Mouse (Mus musculus) adrenal gland, postnatal 14 days (tissue): ENCODE data around the gene Soat2. TPM values are rescaled to one million over a fixed set of nuclear protein-coding genes. Genes with fewer than 3 reads are reported as not detected.
A peak's percentile ranks its signal among the peaks of the same experiment; 100 is the strongest.
"Not testable (repeated sequence)": the region's sequence is repeated elsewhere in the genome, so short reads cannot be mapped to it uniquely, and the experiment has no call there.

Source experiments
- DNase-seq: peaks from one replicate; pipeline ENCODE4 v3.0.0; 2021; ENCODE audit warnings: mixed read lengths
- total RNA-seq: library from RNA; stranded (reverse); gene quantifications from 2 replicates; pipeline ENCODE4 v1.2.3, GENCODE M21; 2021

The Soat2 gene
- total RNA-seq, 1 experiment from 2014 or later: 4.7 TPM

DNA sequence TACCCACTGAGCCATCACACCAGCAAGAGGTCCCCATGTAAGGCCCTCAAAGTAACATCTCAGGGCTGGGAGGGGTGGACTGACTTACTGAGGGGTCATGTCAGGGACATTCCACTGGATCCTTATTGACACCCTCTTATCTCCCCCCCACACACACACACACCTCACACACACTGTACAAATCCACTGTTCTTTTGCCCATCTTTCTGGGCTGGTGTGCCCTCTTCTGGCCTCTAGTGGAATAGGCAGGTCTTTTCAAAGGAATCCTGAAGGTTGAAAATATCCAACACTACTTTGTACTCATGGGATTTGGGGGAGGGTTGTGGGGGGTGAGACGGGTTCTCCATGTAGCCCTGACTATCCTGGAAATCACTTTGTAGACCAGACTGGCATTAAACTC lies 3.4 kb upstream of the Soat2 start:
- DNase-seq: peak; percentile 70

DNA sequence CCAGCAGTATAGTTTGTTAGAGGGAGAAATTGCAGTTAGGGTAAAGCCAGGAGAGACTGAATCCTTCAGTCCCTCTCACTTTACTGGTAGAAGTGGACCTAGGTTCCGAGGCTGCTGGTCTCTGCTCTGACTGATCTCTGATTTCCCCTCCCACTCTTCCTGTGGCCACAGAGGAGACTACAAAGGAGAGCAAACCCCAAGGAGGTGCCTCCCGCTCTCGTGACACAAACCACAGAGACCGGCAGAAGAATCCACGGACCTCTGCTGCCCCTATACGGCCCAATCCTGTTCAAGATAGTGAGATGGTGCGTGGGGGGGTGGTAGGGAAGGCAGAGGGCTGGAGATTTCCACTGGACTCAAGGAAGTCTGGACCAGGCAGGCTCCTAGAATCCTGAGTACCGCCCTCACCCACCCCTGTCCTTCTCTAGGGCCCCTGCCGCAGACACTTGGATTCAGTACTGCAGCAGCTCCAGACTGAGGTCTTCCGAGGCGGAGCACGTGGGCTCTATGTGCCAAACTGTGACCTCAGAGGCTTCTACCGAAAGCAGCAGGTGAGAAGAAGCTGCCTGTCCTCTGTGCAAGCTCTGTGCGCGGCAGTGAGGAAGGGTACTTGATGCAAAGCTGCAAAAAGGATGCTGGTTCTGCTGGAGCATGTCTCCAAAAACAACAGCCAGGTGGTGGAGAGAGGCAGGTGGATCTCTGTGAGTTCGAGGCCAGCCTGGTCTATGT lies 2.5 kb upstream of the Soat2 start:
- DNase-seq: no peak

DNA sequence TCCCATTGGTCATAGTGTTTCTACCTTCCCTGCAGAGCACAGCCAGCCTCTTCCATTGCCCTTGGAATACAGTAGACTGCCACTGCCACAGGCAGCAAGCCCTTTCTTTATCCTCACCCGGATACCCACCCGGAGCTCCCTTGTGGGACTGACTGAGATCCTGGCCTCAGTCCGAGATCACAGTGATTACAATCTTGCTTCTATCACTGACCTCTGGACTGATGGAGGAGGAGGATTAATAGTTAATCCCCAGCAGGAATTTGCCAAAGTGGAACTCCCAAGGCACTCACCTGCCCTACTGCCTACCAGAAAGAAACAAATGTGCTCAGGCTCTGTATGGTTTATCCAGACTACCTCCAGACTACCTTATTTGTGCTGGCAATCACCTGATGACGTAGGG lies 765 bp upstream of the Soat2 start:
- no peak for DNase-seq

DNA sequence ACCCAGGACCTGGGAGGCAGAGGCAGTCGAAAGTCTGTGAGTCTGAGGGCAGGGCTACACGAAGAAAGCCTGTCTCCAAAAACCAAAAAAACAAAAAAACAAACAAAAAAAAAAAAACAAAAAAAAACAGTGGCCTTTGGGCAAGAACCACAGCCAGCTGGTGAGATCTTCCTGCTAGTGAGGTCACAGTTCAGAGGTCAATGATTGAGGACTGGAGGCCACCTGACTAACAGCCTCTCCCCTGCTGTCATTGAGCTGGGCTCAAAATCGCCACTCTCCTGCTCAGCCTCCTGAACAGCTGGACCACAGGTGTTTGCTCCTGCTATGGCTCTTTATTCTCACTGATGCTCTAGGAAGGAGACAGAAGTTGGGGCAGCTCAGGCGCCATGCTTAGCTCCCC lies 2.3 kb downstream of the Soat2 start:
- no peak for DNase-seq

DNA sequence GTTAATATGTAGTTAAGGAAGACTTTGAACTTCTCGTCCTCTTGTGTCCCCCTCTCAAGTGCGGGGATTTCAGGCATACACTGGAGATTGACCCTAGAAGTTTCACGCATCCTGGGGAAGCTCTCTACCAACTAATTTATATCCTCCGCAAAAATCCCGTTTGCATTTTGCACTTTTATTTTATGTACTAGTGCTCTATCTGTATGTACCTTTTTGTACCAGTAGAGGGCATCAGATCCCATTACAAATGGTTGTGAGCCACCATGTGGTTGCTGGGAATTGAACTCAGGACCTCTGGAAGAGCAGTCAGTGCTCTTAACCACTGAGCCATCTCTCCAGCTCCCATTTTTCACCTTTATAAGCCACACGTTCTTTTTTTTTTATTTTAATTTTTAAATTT lies 4.7 kb downstream of the Soat2 start:
- not testable (repeated sequence) for DNase-seq

DNA sequence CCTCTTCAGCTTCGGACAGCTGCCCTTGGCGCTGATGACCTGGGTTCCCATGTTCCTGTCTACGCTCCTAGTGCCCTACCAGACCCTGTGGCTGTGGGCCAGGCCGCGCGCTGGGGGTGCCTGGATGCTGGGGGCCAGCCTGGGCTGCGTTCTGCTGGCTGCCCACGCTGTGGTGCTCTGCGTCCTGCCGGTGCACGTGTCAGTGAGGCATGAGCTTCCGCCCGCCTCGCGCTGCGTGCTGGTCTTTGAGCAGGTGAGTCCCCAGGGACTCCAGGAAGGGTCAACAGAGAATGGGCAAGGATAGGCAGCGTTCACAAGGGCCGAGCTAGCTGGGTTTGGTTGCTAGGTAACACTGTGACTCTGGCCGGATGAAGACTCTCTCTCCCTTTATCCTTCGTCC lies 6.5 kb downstream of the Soat2 start:
- no peak for DNase-seq

DNA sequence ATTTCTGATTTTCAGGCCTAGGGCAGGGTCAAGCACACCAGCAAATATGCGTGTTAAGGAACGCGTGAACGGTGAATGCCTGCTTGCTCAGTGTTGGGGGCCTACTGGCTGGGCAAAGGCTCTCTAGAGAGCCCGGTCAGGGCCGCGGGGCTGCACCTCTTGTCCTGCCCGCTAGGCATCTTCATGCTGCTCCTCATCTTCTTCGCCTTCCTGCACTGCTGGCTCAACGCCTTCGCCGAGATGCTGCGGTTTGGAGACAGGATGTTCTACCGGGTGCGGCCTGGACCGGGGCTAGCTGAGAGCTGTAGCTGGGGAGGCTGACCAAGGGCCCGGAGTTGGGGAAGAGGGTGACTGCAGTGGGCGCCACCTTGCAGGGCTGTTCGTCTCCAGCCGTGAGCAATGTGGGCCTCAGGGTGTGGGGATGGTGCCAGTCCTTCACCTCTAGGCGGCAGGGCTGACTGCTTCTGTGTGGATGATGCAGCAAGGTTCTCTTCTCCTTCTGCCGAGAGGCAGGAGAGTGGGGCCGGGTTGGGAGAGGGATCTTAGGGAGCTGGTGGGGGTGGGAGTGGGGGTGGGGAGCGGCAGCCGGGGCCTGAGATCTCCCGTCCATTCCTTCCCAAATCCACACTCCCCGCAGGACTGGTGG lies 10.2 kb downstream of the Soat2 start:
- no peak for DNase-seq

DNA sequence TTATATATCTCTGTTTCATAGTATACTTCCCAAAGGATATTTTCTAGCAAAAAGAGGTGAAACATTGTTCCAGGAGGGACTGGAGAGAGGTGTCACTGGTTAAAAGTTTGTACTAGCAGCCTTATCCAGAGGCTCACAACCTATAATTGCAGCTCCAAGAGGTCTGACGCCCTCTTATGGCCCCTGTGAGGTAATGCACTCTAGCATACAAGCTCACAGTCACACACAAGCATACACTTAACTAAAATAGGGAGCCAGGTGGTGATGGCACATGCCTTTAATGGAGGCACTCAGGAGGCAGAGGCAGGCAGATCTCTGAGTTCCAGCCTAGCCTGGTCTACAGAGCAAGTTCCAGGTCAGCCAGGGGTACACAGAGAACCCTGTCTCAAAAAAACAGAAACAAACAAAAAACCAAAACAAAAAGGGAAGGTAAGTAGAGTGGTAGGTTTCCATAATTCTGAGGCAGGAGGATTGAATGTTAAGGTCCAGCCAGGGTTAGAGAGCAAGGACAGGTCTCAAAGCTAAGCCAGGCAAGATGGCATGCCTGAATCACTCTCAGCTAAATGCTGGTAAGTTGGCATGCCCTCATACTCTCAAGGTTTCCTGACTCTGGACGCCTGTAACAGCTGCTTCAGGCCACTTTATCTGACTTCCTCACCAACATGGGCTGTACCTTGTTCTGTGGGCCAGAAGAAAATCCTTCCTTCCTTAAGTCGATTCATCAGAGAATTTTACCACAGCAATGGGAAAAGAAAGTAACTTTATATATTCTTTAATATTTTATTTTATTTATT lies 13.8 kb downstream of the Soat2 start:
- no peak for DNase-seq

DNA sequence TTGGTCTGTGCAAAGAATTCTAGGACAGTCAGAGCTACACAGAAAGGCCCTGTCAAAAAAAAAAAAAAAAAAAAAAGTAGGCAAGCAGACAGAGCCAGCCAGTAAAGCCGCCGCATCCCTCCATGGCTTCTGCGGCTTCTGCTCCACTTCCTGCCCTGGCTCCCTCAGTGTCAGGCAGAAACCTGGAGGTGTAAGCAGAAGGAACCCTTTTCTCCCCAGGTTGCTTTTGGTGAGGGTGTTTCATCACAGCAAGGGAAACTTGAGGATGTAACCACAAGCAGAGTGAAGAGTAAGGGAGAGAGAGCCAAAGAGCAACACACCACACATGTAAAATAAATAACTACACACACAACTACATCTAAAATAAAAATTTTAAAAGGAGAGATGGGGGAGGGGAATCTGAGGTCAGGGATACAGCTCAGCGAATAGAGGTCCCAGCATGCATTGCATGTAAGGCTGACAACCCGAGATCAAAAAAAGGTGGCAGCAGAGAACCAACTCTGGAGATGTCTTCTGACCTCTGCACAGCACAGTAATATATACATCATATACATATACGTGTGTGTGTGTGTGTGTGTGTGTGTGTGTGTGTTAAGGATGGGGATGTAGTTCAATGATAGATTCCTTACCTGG lies 15.3 kb downstream of the Soat2 start:
- no peak for DNase-seq

DNA sequence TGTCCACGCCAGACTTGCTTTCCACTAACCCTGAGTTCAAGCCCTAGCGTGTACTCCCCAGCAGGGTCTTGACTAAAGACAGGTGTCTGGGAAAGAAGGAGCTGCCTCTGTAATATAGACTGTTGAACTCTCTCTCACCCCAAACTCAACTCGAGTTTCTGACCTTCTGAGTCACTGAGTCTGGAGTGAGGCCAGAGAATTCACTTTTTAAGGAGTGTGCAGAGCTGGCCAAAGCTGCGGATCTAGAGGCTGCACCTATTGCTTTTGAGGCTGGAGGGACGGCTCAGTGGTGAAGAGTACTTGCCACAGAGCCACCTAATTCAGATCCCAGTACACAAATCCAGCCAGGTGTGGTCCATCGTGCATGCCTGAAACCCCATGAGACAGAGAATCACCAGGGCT lies 17.3 kb downstream of the Soat2 start:
- peak; percentile 73 for DNase-seq

DNA sequence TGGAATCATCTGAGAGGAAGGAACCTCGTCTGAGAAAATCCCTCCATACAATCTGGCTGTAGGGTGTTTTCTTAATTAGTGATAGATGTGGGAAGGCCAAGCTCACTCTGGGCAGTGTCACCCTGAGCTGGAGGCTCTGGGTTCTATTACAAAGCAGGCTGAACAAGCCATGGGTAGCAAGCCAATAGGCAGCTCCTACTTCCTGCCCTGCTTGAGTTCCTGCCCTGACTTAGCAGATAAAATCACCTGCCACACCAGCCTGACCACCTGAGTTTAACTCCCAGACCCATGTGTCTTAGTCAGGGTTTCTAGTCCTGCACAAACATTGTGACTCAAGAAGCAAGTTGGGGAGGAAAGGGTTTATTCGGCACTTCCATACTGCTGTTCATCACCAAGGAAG lies 18.7 kb downstream of the Soat2 start:
- DNase-seq: no peak

DNA sequence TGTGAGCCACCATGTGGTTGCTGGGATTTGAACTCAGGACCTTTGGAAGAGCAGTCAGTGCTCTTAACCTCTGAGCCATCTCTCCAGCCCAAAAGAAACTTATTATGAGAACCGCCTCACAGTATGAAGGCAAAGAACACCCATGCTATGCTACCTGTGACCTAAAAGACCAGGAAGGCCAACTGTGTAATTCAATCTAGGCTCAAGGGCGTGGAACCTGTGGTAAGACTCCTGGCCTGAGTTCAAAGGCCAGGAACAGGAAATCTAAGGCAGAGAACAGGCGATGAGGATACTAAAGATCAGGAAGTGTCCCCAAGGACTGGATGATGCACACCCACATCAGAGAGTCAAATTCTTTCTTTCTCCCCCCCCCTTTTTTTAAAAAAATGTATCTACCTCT lies 23.3 kb downstream of the Soat2 start:
- no peak for DNase-seq

DNA sequence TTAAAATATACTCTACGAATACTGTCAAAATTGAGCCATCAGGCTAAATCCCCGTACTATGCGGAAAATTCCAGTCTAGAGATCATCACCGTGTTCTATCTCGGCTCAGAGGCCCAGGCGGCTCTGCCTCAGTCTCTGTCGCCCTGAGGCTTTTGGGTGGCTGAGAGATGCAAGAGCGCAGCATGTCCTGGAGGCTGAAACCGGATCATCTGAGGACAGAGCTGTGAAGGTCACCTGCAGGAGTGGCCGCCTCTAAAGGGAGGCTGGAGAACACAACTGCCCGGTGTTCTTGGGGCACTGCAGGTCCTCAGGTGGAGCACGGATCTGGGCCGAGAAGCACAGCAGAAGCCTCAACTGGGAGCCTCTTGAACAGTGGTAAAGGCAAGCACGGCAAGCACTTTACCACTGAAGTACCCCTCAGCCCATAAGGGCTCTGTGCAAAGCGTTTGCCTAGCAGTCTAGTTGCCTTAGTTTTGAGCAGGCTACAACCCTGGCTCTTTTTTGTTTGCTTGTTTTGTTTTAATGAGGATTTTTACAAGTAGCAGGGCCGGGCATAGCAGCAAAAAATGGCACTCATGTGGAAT lies 25.5 kb downstream of the Soat2 start:
- no peak for DNase-seq

DNA sequence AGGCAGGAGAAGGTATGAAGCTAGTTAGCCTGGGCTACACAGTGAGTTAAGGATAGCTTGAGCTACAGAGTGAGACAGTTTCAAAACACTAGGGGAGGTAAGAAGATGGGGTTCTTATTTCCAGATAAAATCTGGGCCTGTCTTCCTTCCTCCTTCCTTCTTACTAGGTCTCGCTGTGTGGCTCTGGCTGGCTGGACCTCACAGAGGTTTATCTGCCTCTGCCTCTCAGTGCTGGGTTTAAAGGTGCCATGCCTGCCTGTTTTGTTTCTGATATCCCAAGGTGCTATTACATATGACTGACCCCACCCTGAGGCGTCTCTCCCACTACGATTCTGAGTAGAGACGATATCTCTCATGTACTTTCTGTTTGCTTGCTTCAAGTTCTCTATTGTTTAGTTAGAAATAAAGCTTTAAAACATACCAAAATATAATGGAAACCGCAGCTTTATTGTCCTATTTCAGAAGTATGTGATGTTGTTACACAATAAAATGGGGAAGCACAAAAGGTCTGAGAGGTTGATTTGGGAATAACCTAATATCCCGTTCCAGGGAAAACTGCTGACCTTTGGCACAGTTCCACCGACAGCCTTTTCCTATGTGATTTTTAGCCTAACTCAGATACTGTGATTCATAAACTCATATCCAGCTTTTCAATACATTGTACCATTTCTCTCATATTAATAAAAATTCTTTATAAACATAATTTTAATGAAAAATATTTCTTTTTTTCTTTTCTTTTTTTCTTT lies 26.4 kb downstream of the Soat2 start:
- DNase-seq: peak; percentile 54

DNA sequence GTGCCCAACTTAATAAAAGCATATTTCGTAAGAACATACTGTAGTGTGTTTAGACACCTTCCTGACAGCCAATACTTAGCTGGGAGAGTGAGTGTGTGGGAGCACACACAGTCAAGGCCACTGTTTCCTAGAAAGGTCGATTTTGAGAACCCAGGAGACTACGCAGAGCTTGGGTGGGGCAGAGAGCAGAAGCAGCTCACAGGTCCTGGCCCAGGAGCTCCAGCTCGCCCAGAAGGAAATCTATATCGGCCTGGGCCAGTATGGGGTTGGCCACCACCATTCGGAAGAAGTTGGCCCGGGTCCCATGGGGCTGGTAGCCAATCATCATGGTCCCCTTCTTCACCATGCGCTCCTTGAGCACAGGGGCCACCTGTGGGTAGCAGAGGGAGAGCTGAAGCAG lies 27.1 kb downstream of the Soat2 start:
- DNase-seq: no peak

DNA sequence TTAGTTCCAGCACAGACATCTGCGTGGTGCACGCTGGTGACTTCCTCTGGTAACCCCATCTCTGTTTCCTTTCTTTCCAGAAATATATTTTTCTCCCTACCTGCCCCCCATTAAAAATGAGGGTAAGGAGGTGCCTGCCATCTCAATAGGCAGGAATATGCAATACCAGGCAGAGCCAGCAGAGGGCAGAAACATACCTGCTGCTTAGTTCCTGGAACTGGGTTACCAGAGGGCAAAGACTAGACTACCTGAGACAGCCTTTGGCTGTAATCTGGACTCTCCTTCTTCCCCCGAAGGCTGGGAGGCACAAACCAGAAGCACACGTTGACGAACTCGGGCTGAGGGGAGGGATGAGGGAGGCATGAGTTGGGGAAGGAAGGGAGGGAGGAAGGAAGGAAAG lies 28.0 kb downstream of the Soat2 start:
- peak; percentile 83 for DNase-seq

DNA sequence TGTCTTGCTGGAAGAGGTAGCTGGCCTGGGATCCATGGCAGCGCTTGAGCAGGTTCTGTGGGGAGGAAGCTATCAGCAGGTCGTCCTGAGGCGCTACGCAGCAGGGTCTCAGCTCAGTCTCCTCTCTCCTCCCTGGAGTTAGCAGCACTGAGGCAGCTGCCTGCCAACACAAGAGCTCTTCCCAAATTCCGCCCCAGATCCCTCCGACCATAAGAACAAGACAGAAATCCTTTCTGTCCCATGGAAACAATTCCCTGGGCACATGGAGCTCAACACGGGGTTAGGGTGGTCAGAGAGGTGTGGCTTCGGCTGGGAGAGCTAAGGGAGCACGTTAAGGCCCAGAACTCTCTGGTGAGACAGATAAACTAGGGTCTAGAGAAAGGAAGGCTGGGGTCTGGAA lies 28.8 kb downstream of the Soat2 start:
- no peak for DNase-seq

DNA sequence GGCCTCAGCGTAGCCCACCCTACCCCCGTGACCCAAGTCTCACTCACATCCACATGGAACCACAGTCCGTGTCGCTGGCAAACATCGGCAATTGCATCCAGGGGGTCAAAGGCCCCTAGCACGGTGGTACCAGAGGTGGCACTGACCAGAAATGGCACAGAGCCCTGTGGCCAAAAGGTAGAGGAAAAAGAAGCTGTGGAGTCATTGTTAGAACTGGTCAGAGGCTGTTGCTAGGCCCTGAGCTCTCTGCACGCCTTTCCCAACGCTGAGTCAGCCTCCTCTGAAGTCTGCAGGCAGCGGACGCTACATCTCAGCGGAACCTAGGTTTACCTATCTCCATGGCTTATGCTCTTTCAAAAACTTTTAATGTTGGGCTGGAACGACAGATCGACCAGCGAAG lies 29.6 kb downstream of the Soat2 start:
- DNase-seq: no peak

DNA sequence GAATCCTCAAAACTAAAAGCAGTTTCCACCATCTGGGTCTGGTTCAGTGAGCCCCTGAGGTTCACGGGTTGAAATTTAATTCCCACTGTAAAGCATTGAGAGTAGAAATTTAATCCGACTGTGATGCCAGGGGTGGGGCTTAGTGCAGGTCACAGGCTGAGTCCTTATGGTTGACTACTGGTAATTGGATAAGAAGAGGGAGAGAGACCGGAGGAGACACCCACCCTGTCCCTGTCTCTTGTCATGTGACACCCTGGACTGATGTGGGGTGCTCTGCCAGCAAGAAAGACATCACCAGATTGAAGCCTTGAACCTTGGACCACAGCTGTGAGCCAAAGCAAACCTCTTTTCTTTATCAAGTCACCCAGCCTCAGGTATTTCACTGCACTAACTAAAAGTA lies 32.8 kb downstream of the Soat2 start:
- DNase-seq: no peak

DNA sequence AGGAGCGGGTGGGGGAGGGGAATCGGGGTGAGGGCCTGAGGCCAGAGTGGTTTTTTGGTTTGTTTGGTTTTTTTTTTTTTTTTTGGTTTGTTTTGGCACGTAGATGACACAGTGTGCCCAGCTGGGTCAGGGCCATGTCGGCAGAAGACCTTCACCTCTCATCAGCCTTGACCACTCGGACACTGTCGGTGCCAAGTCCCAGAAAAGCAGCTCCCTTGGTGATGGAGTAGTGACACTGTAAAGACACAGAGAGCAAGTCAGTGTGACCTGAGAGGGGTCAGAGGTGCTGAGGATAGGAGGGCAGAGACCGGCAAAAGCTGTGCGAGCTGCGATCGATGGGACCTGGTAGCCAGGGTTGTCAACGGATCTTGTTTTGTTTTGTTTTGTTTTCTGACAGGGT lies 35.9 kb downstream of the Soat2 start:
- DNase-seq: peak; percentile 54

DNA sequence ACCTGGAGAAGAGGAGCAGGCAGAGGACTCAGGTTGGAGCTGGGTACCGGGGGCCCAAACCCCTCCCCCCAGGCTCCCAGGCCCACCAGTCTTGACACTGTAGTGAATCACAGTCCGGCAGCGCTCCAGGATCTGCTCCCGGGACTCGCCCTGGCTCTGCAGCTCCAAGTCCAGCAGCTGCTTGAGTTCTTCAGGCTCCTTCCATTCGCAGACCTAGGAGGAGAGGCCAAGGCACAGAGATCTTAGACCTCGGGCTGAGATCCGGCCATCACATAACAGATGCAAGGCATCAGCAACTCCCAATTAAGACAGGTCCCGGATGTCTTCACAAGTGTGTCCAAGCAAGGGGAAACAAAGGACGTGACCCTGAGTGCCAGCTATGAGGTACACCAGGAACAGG lies 37.8 kb downstream of the Soat2 start:
- no peak for DNase-seq

DNA sequence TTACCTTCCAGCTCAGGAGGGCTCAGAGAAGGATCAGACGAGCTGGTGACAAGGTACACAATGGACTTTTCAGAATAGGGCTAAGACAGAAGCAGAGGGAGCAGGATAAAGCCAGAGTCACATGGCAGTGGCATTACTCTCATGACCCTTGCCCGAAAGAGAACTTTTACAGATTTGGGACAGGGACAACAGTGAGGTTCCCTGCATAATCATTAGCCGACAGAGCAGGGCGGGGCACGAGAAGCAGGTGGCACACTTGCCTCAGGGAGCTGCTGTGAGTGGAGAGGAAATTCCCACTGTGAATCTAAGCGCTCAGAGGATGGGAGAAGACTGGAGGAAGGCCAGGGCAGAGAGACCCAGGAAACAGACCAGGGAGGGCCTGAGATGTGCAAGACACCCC lies 38.6 kb downstream of the Soat2 start:
- no peak for DNase-seq
